Mouse (Mus musculus) forebrain, embryonic 13.5 days (tissue): ENCODE results near the gene Ano9. TPM values are rescaled to one million over a fixed set of nuclear protein-coding genes. Genes with fewer than 3 reads are reported as not detected.

Source experiments
- ATAC-seq: fragments of 200-750 bp; cut with Nextera tagmentation; 2 replicates; pipeline ENCODE4 v1.8.0; 2017
- H3K27ac ChIP-seq: fragments of 300-500 bp; sonication (generic); 2 replicates; pipeline ENCODE4 v1.5.1; 2015; ENCODE audit warnings: inconsistent platforms, mild to moderate bottlenecking, moderate library complexity
- H3K27me3 ChIP-seq: fragments of 300-500 bp; sonication (generic); 2 replicates; pipeline ENCODE4 v1.6.1; 2015; ENCODE audit warnings: mild to moderate bottlenecking, inconsistent platforms
- H3K36me3 ChIP-seq: fragments of 300-500 bp; sonication (generic); 2 replicates; pipeline ENCODE4 v1.6.1; 2015; ENCODE audit warnings: mild to moderate bottlenecking, inconsistent platforms; ENCODE audit not compliant: poor library complexity, severe bottlenecking
- H3K4me1 ChIP-seq: fragments of 300-500 bp; sonication (generic); 2 replicates; pipeline ENCODE4 v1.6.1; 2015; ENCODE audit warnings: inconsistent platforms
- H3K4me2 ChIP-seq: fragments of 300-500 bp; sonication (generic); 2 replicates; pipeline ENCODE4 v1.6.1; 2015; ENCODE audit warnings: inconsistent platforms, mild to moderate bottlenecking, moderate library complexity
- H3K4me3 ChIP-seq: fragments of 300-500 bp; sonication (generic); 2 replicates; pipeline ENCODE4 v1.5.1; 2015; ENCODE audit warnings: mild to moderate bottlenecking, inconsistent platforms
- H3K9ac ChIP-seq: fragments of 300-500 bp; sonication (generic); 2 replicates; pipeline ENCODE4 v1.6.1; 2015; ENCODE audit warnings: mild to moderate bottlenecking, inconsistent platforms
- H3K9me3 ChIP-seq: fragments of 300-500 bp; sonication (generic); replicated peaks from 2 replicates; pipeline ENCODE4 v1.6.1; 2016; ENCODE audit warnings: inconsistent platforms
- WGBS: fragments of 180-500 bp; shearing (Covaris S2); methylation state at CpG from one replicate; pipeline ENCODE4 v1.1.7; 2015; 5-methylcytosine and 5-hydroxymethylcytosine counted together
- polyA plus RNA-seq: library from polyadenylated mRNA; unstranded; fragments of >200 nt; fragmentation: Nextera tagmentation; extraction: Ambion mirVana; gene quantifications from 2 replicates; pipeline ENCODE4 v1.2.1, GENCODE M21; 2015

Ano9 gene
- polyA plus RNA-seq = 0.13 TPM in 1 of 2 replicates, not detected in the other

DNA sequence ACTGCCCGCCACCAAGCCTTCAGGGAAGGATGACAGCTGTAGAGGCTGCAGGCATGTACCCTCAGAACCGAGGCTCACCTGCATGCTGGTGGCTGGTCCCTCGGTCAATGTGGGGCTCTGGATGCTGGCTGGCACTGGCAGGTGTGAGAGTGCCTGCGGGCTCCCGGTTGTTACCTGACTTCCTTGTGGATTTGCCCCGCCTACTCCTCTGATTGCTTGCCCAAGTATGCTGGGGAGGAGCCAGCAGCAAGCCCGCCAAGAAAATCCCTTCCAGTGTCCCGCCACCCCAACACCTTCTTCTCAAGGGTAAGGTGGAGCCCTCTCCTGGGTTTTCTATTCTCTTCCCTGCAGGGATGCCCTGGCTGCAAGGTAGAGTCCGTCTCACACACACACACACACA is at the start of gene Ano9:
Gene Ano9, minus strand, starts transcription at position 171 of the 400 bp plus-strand sequence.
- no peak within 1 kb of the TSS for H3K4me2 ChIP-seq
- 11% methylated on average over 9 of the region's 9 CpGs for WGBS

DNA sequence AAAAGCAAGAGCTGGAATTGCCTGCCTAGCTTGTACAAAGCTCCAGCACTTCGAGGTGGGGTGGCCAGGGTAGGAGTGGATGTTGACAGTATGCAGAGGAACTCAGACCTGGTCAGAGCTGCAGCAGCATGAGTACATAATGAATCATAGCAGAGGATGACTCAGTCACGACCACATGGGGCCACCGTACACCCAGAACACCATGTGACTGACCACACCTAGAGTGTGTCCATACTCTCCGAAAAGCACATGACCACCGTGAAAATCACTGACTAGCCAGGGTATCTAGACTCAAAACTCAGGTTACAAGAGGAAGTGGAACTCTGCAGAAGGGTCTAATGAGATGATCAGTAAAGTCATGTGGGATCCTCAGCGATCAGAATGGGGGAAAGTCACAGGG is 47.2 kb upstream of the Ano9 start:
- Histone ChIP-seq H3K9me3 (no peaks in the 10 kb centered on the region), H3K27me3 (no peaks in the 10 kb centered on the region), H3K4me2 (no peak overlapping the region), H3K27ac (no peak overlapping the region), H3K9ac (no peak overlapping the region), H3K4me1 (peaks cover 20% of the 10 kb centered on the region), H3K36me3 (peaks cover 40% of the 10 kb centered on the region), H3K4me3 (no peak overlapping the region)
- no peak for ATAC-seq
- WGBS = 87% methylated on average over 6 of the region's 6 CpGs

More for the DNA sequence above, at the start of gene Ano9:
- no peak within 1 kb of the TSS for H3K4me3 ChIP-seq
- peaks cover 16% of the 10 kb centered on the region; the same call in 1 of the 2 replicates for H3K27me3 ChIP-seq
- no peak within 1 kb of the TSS for H3K27ac ChIP-seq
- no peaks in the 10 kb centered on the region for H3K36me3 ChIP-seq
- H3K9me3 ChIP-seq = no peaks in the 10 kb centered on the region
- H3K9ac ChIP-seq = no peak within 1 kb of the TSS
- no peak for ATAC-seq
- no peaks in the 10 kb centered on the region for H3K4me1 ChIP-seq

DNA sequence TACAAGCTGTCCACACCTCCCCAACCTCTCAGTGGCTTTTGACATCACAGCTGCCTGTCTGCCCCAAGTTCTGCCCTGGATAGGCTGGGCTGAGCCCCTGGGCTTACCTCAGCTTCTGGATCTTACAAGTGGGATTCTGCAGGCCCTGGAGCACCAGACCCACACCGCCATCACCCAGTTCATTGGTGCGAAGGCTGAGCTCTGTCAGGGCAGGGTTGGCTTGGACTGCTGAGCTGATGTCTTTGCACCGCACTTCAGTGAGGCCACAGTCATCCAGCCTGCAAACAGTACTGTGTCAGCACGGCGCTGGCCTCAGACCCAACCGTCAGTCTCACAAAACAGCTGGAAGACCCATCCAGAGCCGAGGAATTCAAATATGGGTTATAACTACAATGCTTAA is 46.8 kb upstream of the Ano9 start:
- Histone ChIP-seq H3K9me3 (no peaks in the 10 kb centered on the region), H3K27ac (no peak overlapping the region), H3K4me1 (peaks cover 17% of the 10 kb centered on the region), H3K4me3 (no peak overlapping the region), H3K9ac (no peak overlapping the region), H3K36me3 (peaks cover 44% of the 10 kb centered on the region), H3K27me3 (no peaks in the 10 kb centered on the region), H3K4me2 (no peak overlapping the region)
- 94% methylated on average over 7 of the region's 7 CpGs for WGBS
- ATAC-seq = no peak

DNA sequence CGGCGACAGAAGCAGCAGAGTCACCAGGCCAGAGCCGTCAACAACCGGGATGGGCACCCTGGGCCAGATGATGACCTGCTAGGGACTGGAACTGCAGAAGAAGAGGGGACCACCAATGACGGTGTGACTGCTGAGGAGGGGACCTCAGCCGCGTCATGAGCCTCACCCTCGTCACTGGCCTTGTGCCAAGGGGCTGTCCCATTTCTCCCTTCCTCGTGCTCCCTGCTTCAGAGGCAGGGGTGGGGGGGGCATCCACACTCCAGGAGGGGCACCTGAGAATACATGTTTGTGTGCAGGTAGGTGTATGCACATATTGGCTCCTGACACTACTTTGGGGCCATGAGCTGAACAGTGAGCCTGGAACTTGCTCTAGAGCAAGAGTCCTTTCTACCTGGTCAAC is 37.8 kb upstream of the Ano9 start:
- Histone ChIP-seq H3K4me1 (no peaks in the 10 kb centered on the region), H3K9me3 (no peaks in the 10 kb centered on the region), H3K4me3 (no peak overlapping the region), H3K27me3 (no peaks in the 10 kb centered on the region), H3K9ac (no peak overlapping the region), H3K36me3 (peaks cover 78% of the 10 kb centered on the region), H3K4me2 (no peak overlapping the region), H3K27ac (no peak overlapping the region)
- WGBS = 92% methylated on average over 9 of the region's 9 CpGs
- no peak for ATAC-seq

DNA sequence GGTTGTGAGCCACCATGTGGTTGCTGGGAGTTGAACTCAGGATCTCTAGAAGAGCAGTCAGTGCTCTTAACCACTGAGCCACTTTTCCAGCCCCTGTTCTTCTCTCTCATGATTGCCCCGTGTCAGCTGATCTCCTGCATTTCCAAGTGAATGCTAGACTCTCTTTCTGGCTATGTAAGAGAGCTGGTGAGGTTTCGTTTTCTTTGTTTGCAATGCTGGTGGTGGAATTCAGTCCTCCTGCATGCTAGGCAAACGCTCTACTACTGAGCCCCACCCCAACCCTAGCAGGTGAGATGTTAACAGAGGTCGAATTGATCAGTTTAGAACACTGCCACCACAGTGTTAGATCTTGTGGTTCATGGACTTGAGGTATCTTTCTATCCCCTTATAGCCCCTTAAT is 31.0 kb upstream of the Ano9 start:
- H3K9me3 ChIP-seq = no peaks in the 10 kb centered on the region
- peaks cover 54% of the 10 kb centered on the region for H3K36me3 ChIP-seq
- WGBS = 82% methylated on average over 4 of the region's 4 CpGs
- no peaks in the 10 kb centered on the region for H3K27me3 ChIP-seq
- H3K4me3 ChIP-seq = no peak overlapping the region
- no peaks in the 10 kb centered on the region for H3K4me1 ChIP-seq
- no peak overlapping the region for H3K4me2 ChIP-seq
- no peak overlapping the region for H3K27ac ChIP-seq
- no peak overlapping the region for H3K9ac ChIP-seq
- no peak for ATAC-seq

DNA sequence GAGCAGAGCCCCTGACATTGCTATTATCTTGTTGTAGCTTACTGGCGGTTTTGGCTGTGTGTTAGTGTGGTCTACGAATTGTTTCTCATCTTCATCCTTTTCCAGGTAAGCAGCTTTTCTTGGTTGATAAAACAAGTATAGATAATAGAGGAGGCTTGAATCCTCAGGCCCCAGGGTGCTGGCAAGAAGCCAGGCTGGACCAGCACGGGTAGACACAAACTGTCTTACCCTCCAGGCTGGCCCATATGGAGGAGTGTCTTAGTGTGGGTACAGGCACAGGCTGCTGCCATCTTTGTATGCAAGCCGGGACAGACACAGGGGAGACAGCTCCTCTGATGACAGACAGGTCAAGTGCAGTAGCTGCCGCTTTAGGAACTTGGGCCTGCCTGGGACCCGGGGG is 29.4 kb upstream of the Ano9 start:
- ATAC-seq = no peak
- Histone ChIP-seq H3K27ac (no peak overlapping the region), H3K27me3 (no peaks in the 10 kb centered on the region), H3K9me3 (no peaks in the 10 kb centered on the region), H3K4me2 (no peak overlapping the region), H3K36me3 (peaks cover 49% of the 10 kb centered on the region), H3K9ac (no peak overlapping the region), H3K4me1 (no peaks in the 10 kb centered on the region), H3K4me3 (no peak overlapping the region)
- 82% methylated on average over 6 of the region's 6 CpGs for WGBS

DNA sequence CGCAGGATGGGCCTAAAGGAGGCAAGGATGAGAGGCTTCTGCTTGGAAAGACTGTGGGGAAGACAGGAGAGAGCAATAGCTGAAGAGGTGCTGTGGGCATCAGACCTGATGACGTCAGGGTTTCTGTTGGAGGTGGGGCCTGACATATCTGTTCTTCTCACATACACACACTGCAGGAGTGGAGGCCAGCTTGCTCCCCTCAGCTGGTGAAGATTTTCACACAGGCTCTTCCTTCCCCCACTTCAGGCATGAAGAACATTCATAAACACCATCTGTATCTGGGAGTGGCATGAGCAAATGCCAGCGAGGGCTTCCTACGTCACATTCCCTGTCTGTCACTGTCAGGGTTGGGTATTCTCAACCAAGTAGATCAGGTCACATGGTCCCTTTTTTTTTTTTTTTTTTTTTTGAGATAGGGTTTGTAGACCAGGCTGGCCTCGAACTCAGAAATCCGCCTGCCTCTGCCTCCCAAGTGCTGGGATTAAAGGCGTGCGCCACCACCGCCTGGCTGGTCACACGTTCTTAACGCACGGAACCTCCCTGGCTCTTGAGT is 28.5 kb upstream of the Ano9 start:
- no peak for ATAC-seq
- Histone ChIP-seq H3K27ac (no peak overlapping the region), H3K36me3 (peaks cover 42% of the 10 kb centered on the region), H3K9me3 (no peaks in the 10 kb centered on the region), H3K4me2 (no peak overlapping the region), H3K9ac (no peak overlapping the region), H3K4me3 (no peak overlapping the region), H3K4me1 (no peaks in the 10 kb centered on the region), H3K27me3 (no peaks in the 10 kb centered on the region)
- 94% methylated on average over 12 of the region's 12 CpGs for WGBS

DNA sequence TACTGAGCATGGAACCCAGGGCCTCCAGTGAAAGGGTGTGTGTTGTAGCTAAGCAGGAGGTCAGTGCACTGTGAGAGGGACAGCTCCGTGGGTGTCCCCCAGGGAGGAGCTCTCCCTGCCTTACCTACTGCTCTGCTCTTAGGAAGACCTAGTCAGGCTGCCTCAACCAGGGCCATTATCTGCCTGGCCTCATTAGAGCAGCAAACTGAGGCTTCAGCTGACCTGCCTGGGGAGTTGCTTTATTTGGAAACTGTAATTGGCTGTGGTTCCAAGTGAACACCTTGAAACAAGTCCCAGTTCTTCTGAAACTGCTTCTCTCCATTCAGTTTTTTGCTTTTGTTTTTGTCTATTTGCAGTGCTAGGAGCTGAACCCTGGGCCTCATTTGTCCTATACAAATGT is 27.8 kb upstream of the Ano9 start:
- Histone ChIP-seq H3K4me1 (no peaks in the 10 kb centered on the region), H3K27me3 (no peaks in the 10 kb centered on the region), H3K36me3 (peaks cover 39% of the 10 kb centered on the region), H3K9me3 (no peaks in the 10 kb centered on the region), H3K27ac (no peak overlapping the region), H3K9ac (no peak overlapping the region), H3K4me2 (no peak overlapping the region), H3K4me3 (no peak overlapping the region)
- 44% methylated on average over 1 of the region's 1 CpGs for WGBS
- ATAC-seq = no peak

DNA sequence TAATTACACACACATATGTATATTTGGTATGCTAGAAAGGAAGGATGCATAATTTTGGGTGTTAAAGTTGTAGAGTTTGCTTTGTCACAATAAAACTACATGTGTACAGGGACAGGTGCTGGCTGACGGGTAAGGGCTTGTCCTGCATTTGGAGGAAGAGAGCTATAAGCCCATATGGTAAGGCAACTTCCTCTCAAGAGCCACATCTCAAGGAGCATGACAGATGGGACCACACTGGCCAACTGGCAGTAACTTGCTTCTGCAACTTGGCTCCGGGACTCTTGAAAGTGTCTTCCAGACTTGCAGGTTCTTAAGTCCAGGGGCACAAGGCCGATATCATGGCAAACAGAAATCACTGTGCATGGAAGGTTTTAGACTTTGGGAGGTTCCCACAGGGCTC is 27.0 kb upstream of the Ano9 start:
- Histone ChIP-seq H3K4me3 (no peak overlapping the region), H3K9me3 (no peaks in the 10 kb centered on the region), H3K27me3 (no peaks in the 10 kb centered on the region), H3K36me3 (peaks cover 40% of the 10 kb centered on the region), H3K27ac (no peak overlapping the region), H3K9ac (no peak overlapping the region), H3K4me2 (no peak overlapping the region), H3K4me1 (no peaks in the 10 kb centered on the region)
- no peak for ATAC-seq
- 88% methylated on average over 3 of the region's 3 CpGs for WGBS

DNA sequence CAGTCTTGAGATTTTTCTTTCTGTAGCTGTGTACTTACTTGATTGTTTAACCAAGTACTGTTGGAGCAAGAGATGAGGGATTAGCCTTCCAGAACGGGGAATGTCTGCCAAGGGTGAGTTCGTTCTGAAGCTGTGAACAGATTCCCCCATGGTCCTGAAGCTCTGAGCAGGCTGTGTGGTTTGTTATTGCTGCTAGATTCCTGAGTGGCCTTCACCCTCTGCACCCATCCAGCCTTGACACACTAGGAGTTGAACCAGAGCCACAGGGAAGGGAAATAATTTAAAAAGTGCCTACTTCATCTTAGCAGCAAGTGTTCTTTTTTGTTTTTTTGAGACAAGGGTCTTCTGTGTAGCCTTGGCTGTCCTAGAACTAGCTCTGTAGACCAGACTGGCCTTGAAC is 26.3 kb upstream of the Ano9 start:
- ATAC-seq = no peak
- Histone ChIP-seq H3K4me2 (no peak overlapping the region), H3K27ac (no peak overlapping the region), H3K27me3 (no peaks in the 10 kb centered on the region), H3K9me3 (no peaks in the 10 kb centered on the region), H3K4me3 (no peak overlapping the region), H3K4me1 (no peaks in the 10 kb centered on the region), H3K9ac (no peak overlapping the region), H3K36me3 (peaks cover 48% of the 10 kb centered on the region)
- 87% methylated on average over 2 of the region's 2 CpGs for WGBS

DNA sequence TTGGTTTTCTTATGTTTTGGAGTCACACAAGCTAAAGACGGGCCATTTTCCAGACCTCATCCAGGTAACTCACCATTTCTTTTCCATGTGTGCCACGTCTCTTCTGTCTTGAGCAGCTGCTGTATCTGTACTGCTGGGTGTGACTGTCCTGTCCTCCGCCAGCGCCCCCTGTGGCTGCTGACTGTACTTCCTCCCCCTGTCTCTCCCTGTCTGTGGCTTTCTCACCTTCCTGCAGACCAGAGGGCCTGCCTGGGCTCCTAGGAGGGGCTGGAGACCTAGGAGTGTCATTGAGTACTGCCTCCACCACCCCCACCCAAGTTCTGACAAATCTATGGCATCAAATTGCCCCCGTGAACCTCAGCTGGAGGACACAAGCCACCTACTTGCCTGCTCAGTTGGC is 25.5 kb upstream of the Ano9 start:
- no peak overlapping the region for H3K4me3 ChIP-seq
- H3K9ac ChIP-seq = no peak overlapping the region
- H3K27ac ChIP-seq = no peak overlapping the region
- ATAC-seq = no peak
- H3K27me3 ChIP-seq = no peaks in the 10 kb centered on the region
- no peaks in the 10 kb centered on the region for H3K4me1 ChIP-seq
- no peak overlapping the region for H3K4me2 ChIP-seq
- no peaks in the 10 kb centered on the region for H3K9me3 ChIP-seq
- WGBS = 55% methylated on average over 5 of the region's 5 CpGs
- H3K36me3 ChIP-seq = peaks cover 48% of the 10 kb centered on the region

DNA sequence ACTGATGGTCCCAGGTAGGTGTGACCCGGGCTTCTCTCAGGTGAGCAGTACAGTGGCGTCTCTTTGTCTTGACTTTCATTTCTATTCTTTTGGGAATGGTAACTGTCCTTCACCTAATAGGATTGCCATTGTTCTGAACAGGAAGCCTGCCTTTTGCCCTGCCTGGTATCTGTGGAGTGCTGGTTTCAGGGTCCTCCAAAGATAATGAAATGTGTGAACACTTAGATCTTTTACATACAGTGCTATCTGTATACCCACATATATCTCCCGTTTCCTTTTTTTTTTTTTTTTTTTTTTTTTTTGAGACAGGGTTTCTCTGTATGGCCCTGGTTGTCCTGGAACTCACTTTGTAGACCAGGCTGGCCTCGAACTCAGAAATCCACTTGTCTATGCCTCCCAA is 23.7 kb upstream of the Ano9 start:
- Histone ChIP-seq H3K4me1 (no peaks in the 10 kb centered on the region), H3K9me3 (no peaks in the 10 kb centered on the region), H3K36me3 (peaks cover 57% of the 10 kb centered on the region), H3K4me2 (no peak overlapping the region), H3K9ac (no peak overlapping the region), H3K27ac (no peak overlapping the region), H3K27me3 (no peaks in the 10 kb centered on the region), H3K4me3 (no peak overlapping the region)
- 91% methylated on average over 4 of the region's 4 CpGs for WGBS
- no peak for ATAC-seq
